Comparison of ENCODE assay signal across 20 mouse cellular contexts in the genomic region with DNA sequence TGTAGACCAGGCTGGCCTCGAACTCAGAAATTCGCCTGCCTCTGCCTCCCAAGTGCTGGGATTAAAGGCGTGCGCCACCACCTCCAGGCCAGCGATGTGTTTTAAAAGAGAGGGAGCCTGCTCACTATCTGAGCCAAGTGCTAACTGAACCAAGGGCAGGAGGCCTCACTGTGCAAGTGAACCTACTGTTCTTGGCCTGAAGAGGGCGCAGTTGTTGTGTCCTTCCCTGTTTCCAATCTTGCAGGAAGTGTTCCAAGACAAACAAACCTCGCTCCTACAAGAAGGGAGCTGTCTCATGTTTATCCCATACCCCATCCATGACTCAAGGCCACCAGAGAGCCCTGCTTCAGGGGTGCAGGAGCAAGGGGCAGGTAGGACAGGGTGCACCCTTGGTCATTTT. TPM values are rescaled to one million over a fixed set of nuclear protein-coding genes. Genes with fewer than 3 reads are reported as not detected.
A peak's percentile ranks its signal among the peaks of the same experiment; 100 is the strongest.
DNase-seq lines count a peak whose midpoint lies in the region; TF ChIP-seq lines count a peak whose summit lies in the region.
"Not testable (repeated sequence)": the region's sequence is repeated elsewhere in the genome, so short reads cannot be mapped to it uniquely, and the experiment has no call there.
"Had no signal": no experiment of that assay in that cellular context is flagged by ENCODE, and none has a peak within 500 bp of the region (broad histone marks: within the 10 kb centered on the region; RNA-seq: fewer than 3 reads in every experiment).

No protein-coding gene starts in this region.

- peak; percentile 33 for TF ChIP-seq CTCF in gastrocnemius, adult 2 months (IDR thresholded peaks at IDR 0.05)
- TF ChIP-seq CTCF in lung, adult 2 months (IDR thresholded peaks at IDR 0.05; ENCODE audit: insufficient read depth, low read length), result peak; percentile 40

- H3K27ac ChIP-seq in gastrocnemius, adult 2 months, result not testable (repeated sequence)

- intact Hi-C loops in gastrocnemius, adult 2 months (cut with DNase I), result loop anchor here (5.0 kb wide), 1 partner anchor 220 kb away; no protein-coding TSS in a partner anchor

- TF ChIP-seq POLR2A in lung, adult 2 months (IDR thresholded peaks at IDR 0.05; ENCODE audit: borderline replicate concordance, extremely low read depth, low read depth, low read length), result not testable (repeated sequence)

- H3K4me1 ChIP-seq in lung, adult 2 months (ENCODE audit: control insufficient read depth, insufficient read depth, low read length), result not testable (repeated sequence)

- H3K4me3 ChIP-seq in gastrocnemius, adult 2 months; lung, adult 2 months (replicated peaks; ENCODE audit: extremely low read depth, low read depth, low read length): not testable (repeated sequence)

- DNase-seq in 416B (ENCODE audit: low read depth), result peak; percentile 20
- peak; percentile 13 for DNase-seq in adipocyte (ENCODE audit: low spot score)
- DNase-seq in embryo, embryonic 10 days (ENCODE audit: low spot score), result peak; percentile 39
- DNase-seq in gastrocnemius, adult 2 months; lung, adult 2 months: not testable (repeated sequence)
- DNase-seq in kidney, adult 11 months, result peak; percentile 3
- peak; percentile 15 for DNase-seq in naive thymus-derived CD4-positive, alpha-beta T cell, adult 2 months (ENCODE audit: low read depth)

- WGBS in lung, adult 2 months, result 58% methylated on average over 7 of the region's 7 CpGs

RNA-seq across cellular contexts. Expression of gene Gm7697, which starts 24.4 kb away (rescaled TPM):
- not detected for total RNA-seq in gastrocnemius, adult 2 months (2021)
- polyA plus RNA-seq in lung, adult 2 months (2012; rRNA removed), result not detected in 2 replicates
- total RNA-seq: adrenal gland, adult 2 months; common myeloid progenitor, adult 5-6 weeks; ES-E14; gastrocnemius, postnatal 4 days; left cerebral cortex, postnatal 14 days; megakaryocyte, adult 5-6 weeks had no signal
- polyA plus RNA-seq: adrenal gland, adult 2 months; forebrain, embryonic 13.5 days; heart, embryonic 11.5 days; hindbrain, embryonic 16.5 days; limb, embryonic 14.5 days; midbrain, embryonic 15.5 days; small intestine, adult 2 months; stomach, embryonic 14.5 days had no signal
